Mouse (Mus musculus): ENCODE results near the gene Lrrc51. TPM values are rescaled to one million over a fixed set of nuclear protein-coding genes. Genes with fewer than 3 reads are reported as not detected.
"Not testable (repeated sequence)": the region's sequence is repeated elsewhere in the genome, so short reads cannot be mapped to it uniquely, and the experiment has no call there.

The Lrrc51 gene
- total RNA-seq (2021): 1 to 10 TPM; 4.9 to 7.9 TPM
- long read RNA-seq, partial matches to known transcripts: 0 of 4 reads
- long read RNA-seq, other reads (novel, unspliced or antisense): 3 of 4 reads

- DNase-seq (ENCODE audit: low spot score in 2 of 2): peak; percentile 98
Observed at GRCm38 (mm10) chr7:101933751-101934240, at the start of gene Lrrc51, which contains the start of gene Numa1. Gene Lrrc51 (minus strand): TSS chr7:101933895. Gene Numa1 (plus strand): TSS chr7:101934111.

GRCm38 (mm10) chr7:101982735-101983134 lies 49.0 kb upstream of the Lrrc51 start:
- no peak for DNase-seq (ENCODE audit: low spot score in 2 of 2)

DNA sequence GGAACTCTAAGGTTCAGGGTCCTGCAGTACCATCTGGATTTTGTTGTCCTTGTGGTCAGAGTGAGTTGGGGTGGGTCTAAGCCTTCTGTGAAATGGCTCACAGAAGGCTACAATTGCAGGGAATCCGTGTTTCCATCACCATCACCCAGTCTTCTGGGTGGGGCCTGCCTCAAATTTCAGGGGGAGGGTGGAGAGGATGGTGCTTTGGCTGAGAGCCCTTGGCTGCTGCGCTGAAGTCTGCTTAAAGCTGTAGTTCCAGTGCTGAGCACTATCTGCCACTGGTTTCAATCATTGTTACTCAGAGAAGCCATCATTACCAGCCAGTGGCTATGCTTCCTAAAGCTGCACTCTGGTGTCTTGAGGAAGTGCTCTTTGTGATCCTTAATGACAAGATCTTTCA lies 40.8 kb upstream of the Lrrc51 start:
- peak; percentile 11 to 35 for DNase-seq (ENCODE audit: low spot score in 2 of 2)

DNA sequence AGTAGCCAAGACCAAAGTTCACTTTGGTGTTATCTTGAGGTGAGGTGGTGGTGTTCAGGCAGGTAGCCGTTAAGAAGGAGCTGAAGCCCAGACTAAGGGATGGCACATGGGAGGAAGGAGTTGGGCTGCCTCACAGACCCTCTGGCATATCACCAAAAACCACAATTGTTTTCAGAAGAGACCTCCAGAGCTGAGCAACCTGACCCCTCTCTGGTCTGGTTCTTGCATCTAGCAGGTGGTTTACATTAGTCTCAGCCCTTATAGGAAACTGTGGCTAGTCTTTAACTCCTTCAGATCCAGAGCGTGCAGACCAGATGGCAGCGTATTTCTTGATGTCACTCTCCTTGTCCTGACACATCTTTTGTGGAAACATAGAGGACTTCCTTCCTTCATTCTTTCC lies 40.0 kb upstream of the Lrrc51 start:
- DNase-seq (ENCODE audit: low spot score in 2 of 2): no peak

DNA sequence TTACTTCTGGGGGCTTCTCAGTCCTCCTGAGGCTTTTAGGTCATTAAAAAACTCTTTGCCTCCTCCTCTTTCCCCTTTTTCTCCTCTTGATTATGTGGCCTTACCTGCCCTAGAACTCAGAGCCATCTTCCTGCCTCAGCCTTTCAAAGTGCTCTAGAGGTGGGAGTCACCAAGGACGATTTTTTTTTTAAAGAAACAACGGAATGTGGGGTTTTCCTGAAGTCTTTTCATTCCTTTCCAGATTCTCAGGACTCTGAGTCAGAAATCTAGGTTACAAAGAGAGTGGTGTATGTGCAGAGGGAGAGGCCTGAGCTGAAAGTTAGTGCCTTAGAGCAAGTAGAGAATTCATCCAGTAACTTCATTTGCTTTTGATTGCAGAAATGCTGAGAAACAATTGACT lies 38.0 kb upstream of the Lrrc51 start:
- DNase-seq (ENCODE audit: low spot score in 2 of 2): no peak

DNA sequence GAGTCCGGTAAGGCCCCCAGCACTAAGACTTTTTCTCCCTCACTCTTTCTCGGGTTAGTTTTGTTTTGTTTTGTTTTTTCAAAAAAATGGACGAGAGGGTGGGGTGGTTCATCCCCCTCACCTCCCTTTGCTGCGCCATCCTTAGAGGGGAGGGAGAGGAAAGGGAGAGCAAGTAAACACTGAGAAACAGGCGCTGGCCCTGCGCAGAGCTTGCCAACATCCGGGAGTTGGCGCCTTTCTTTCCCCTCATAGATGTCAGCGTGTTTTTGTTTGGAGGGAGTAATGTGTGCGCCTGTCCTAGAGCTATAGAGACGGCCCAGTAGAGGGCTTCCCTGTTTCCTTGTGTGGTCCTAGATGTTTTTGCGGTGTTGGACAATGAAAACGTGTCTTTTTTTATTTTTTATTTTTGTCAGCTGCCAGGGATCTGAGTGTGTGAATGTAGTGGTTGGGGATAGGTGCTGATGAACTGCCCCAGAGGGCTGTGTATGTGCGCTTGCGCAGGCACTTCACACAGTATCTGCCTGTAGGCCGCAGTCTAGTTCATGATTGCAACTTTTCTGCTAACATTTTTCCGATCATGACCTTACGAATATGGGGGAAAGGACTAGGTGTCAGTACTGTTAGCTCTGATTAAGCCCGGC lies 37.2 kb upstream of the Lrrc51 start:
- peak; percentile 69 to 84 for DNase-seq (ENCODE audit: low spot score in 2 of 2)

DNA sequence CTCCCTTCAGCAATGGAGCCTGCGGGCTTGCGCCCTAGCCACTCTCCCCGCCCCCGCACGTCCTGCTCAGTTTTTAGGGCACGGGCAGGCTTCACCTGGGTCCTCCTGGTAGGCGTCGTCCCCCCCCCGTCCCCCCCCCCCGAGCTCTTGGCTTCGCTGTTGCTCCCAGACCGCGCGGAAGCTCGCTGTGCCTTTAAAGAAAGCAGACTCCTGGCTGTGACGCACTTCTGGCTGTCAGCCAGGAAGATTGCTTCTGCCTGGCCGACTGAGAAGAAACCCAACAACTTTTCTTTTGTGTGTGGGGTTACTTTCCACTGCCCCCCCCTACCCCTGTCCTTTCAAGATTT lies 36.7 kb upstream of the Lrrc51 start:
- peak; percentile 76 to 91 for DNase-seq (ENCODE audit: low spot score in 2 of 2)

- peak; percentile 81 to 88 for DNase-seq (ENCODE audit: low spot score in 2 of 2)
Observed at GRCm38 (mm10) chr7:101969694-101970428, 36.2 kb upstream of the Lrrc51 start.

DNA sequence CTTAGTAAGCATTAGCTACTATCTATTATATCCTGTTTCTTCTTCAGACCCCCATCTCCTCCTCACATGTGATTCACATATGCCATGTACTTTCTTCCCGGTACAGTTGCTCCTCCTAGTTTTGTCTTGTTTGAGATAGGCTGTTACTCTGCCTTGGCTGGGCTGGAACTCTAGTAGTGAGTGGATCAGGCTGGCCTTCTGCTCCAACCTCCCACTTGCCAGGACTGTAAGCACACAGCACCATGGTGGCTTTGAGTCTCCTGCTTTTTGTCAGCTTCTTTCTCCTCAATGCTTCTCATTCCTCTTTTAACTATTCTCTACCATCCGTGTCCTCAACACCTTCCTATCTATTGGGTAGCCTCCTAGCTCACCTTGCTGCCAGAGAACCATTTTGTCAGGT lies 35.1 kb upstream of the Lrrc51 start:
- no peak for DNase-seq (ENCODE audit: low spot score in 2 of 2)

GRCm38 (mm10) chr7:101967256-101967655 lies 33.6 kb upstream of the Lrrc51 start:
- DNase-seq (ENCODE audit: low spot score in 2 of 2): no peak

DNA sequence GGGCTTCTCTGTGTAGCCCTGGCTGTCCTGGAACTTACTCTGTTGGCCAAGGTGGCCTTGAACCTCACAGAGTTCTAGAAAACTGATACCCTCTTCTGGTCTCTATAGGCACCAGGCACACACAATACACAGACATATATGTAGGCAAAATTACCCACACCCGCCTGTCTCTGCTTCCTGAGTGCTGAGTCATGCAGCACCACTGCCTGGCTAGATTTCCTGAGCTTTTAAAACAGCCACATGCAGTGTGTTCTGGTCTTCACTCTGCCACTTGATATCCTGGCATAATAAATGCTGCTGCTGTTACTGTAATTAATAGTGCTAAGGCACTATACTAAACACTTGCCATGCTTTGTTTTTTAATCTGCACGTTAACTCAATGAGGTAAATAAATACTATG lies 31.9 kb upstream of the Lrrc51 start:
- no peak for DNase-seq (ENCODE audit: low spot score in 2 of 2)

- DNase-seq (ENCODE audit: low spot score in 2 of 2): no peak
Observed at GRCm38 (mm10) chr7:101964551-101964950, 30.9 kb upstream of the Lrrc51 start.

- no peak for DNase-seq (ENCODE audit: low spot score in 2 of 2)
Observed at GRCm38 (mm10) chr7:101963621-101964020, 29.9 kb upstream of the Lrrc51 start.

DNA sequence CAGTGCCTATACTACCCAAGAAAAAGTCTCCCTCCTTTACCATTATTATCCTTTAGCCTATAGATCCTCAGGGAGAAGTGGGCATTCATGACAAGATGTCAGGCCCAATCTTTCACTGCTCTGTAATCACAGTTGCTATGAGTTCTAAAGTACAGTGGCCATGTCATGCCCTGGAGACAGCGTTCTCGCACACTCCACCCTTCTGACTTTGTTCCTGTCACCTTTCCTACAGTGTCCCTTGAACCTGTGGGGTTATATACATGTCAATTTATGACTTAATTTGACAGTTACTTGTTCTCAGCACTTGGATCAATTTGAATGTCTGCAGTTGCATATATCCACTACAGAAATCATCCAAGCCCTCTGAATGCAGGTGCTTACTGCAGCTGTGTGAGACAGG lies 29.1 kb upstream of the Lrrc51 start:
- no peak for DNase-seq (ENCODE audit: low spot score in 2 of 2)

DNA sequence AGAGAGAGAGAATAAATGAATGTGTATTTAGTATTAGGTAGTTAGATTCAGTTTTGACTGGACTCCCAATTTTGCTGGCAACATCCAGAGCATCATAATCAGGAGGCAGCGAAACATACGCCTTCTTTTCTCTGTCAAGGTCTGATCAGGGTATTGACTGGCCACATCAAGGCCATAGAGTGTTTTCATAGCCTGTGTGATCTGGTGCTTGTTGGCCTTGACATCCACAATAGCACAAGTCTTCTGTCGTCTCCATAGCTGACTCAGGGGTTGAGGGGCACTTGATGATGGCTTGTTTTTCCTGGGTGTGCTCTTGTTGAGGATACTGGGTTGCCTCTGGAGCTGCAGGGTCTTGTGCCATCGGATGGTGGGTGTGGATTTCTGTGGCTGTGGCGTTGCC lies 23.2 kb upstream of the Lrrc51 start:
- DNase-seq (ENCODE audit: low spot score in 2 of 2): no peak

GRCm38 (mm10) chr7:101956481-101956880 lies 22.8 kb upstream of the Lrrc51 start:
- DNase-seq (ENCODE audit: low spot score in 2 of 2): no peak

- DNase-seq (ENCODE audit: low spot score in 2 of 2): no peak
Observed at GRCm38 (mm10) chr7:101955862-101956261, 22.2 kb upstream of the Lrrc51 start.

GRCm38 (mm10) chr7:101955276-101955675 lies 21.6 kb upstream of the Lrrc51 start:
- DNase-seq (ENCODE audit: low spot score in 2 of 2): no peak

DNA sequence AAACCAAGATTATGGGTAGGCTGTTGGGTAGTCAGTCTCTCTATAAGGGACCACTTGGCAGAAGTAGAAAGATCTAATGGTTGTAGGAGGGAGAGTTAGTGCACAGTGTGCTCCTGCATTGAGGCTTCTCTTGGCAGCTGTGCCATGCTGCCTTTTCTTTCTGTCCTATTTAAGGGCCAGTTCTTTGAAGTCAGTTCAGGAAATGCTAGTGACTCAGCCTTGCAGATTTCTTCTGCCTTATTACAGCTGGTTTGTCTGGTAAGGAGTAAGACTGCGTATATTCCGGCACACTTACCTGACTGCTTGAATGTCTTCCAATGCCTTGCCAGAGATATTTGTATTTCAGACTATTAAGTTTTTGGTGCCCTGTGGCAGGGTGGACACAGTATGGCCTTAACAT lies 20.5 kb upstream of the Lrrc51 start:
- DNase-seq (ENCODE audit: low spot score in 2 of 2): no peak

- no peak for DNase-seq (ENCODE audit: low spot score in 2 of 2)
Observed at GRCm38 (mm10) chr7:101952098-101952497, 18.4 kb upstream of the Lrrc51 start.

DNA sequence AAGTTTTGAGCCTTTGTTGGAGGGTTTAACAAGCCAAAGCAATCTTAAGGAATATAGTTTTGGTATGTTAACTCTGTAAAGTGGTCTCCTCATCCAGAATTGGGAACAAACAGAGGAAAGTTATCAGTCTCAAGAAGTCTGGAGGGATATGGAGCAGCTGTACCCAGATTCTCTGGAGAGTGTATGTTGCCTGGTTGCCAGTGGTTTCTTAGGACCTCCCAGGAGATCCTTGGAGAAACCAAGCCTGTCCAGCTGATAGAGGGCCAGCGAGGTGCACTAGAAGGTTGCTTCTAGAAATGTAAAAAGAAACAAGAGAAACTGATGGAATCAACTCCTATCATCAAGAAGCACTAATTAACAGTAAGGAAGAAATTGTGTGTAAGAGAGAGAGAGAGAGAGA lies 18.0 kb upstream of the Lrrc51 start:
- no peak for DNase-seq (ENCODE audit: low spot score in 2 of 2)

DNA sequence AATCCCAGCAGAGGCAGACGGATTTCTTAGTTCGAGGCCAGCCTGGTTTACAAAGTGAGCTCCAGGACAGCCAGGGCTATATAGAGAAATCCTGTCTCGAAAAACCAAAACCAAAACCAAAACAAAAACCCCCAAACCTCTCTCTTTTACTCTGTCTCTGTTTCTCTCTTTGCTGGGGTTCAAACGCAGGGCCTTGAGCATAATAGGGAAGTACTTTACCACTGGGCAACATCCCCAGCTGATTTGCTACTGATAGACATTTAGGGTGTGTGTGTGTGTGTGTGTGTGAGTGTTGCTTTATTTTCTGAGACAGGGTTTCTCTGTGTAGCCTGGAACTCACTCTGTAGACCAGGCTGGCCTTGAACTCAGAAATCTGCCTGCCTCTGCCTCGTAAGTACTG lies 15.3 kb upstream of the Lrrc51 start:
- not testable (repeated sequence) for DNase-seq (ENCODE audit: low spot score in 2 of 2)

DNA sequence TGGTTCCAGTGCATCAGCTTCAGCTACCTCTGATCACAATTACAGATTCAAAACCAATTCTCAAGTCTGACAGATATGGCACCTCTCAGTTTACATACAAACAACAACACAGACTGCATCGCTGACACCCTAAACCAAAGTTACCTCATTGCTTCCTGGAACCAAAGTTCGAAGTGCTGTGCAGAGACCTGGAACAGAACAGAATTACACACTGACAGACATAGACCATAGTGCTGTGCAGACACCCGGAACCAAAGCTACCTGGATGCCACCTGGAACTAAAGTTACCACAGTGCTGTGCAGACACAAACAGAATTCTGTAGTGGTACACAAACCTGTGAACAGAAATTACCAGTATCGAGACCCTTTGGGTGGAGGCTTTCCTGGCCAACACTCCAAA lies 6.1 kb upstream of the Lrrc51 start:
- no peak for DNase-seq (ENCODE audit: low spot score in 2 of 2)

Measured in layer of hippocampus, adult 18-20 months (tissue).